Mouse (Mus musculus): ENCODE results near the gene Fbxo39.

DNA sequence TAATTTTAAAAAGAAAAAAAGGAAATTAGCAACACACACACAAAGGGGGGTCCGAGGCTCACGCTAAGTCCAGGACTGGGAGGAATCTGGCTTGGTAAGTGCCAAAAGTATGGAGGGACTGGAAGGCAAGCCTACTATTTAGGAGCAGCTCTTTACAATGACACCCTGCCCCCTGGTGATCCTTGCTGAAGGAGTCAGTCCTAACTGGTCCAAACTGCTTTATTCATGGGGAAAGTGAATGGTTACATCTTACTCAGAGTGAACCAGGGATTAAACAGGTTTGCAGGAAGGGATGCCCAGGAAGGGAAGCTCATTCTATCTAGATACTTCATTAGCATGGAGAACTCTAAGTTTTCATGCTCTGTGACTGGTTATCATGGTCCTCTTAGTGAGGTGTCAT, 27.1 kb upstream of the Fbxo39 start:
- no peak for TF ChIP-seq TBP (IDR thresholded peaks at IDR 0.05; ENCODE audit: low read depth, low read length)
- no peak for TF ChIP-seq SMC3 (IDR thresholded peaks at IDR 0.05; ENCODE audit: low read depth, low read length)
- no peak for TF ChIP-seq CTCF (IDR thresholded peaks at IDR 0.05 in 2 of 3, conservative IDR thresholded peaks at IDR 0.05 in 1 of 3; ENCODE audit: control insufficient read depth in 1 of 3, insufficient read depth in 1 of 3, low read depth in 2 of 3, low read length in 3 of 3, poor library complexity in 1 of 3, severe bottlenecking in 1 of 3)
- TF ChIP-seq POLR2A (IDR thresholded peaks at IDR 0.05; ENCODE audit: control insufficient read depth in 1 of 2, insufficient read depth in 1 of 2, low read depth in 1 of 2, low read length in 2 of 2, poor library complexity in 1 of 2) = no peak
- TF ChIP-seq MYB (IDR thresholded peaks at IDR 0.05; ENCODE audit: low read depth, low read length) = no peak
- no peak for TF ChIP-seq USF1 (IDR thresholded peaks at IDR 0.05; ENCODE audit: low read depth, low read length)
- no peak for TF ChIP-seq UBTF (IDR thresholded peaks at IDR 0.05; ENCODE audit: borderline replicate concordance, insufficient read depth, low read depth, low read length)
- no peak for TF ChIP-seq MXI1 (IDR thresholded peaks at IDR 0.05; ENCODE audit: low read depth, low read length)
- no peak for TF ChIP-seq KAT2A (conservative IDR thresholded peaks at IDR 0.05; ENCODE audit: low read depth, low read length)
- no peak for TF ChIP-seq BHLHE40 (IDR thresholded peaks at IDR 0.05; ENCODE audit: borderline replicate concordance, low read depth, low read length)
- no peak for TF ChIP-seq HCFC1 (IDR thresholded peaks at IDR 0.05; ENCODE audit: low read depth, low read length)
